Mouse (Mus musculus) olfactory bulb, adult 2 months (tissue): ENCODE measurements around the gene S100a6.

Experiments
- CTCF ChIP-seq: fragments of 200-500 bp; IDR thresholded peaks from 2 replicates; pipeline ENCODE4 v1.5.1; 2012; ENCODE audit warnings: low read depth, mild to moderate bottlenecking, low read length, moderate library complexity; ENCODE audit not compliant: insufficient read depth
- POLR2A ChIP-seq: fragments of 200-500 bp; IDR thresholded peaks from 2 replicates; pipeline ENCODE4 v1.6.1; 2012; ENCODE audit warnings: mild to moderate bottlenecking, low read depth, low read length, moderate library complexity; ENCODE audit not compliant: insufficient read depth

DNA sequence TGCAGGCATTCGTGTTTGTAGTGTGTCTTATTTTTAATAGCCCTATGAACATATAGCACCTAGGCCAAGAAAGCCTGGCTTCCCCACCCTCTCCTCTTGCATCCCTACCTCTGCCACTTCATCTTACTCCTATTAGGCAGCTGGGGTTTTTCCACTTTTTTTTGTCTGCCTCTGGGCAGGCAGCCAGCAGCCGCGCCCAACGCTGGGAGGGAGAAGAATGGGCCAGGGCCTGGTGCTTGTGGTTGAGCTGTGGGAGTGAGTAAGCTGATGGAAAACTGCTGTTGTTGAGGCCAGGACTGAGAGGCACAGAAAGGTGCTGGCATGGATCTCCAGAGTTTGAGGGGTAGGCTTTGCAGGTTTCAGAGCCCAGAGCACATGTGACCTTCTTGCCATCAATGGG, 8.3 kb upstream of the S100a6 start:
- TF ChIP-seq POLR2A (no peak), CTCF (no peak)
